Mouse (Mus musculus) olfactory bulb, adult 2 months (tissue): ENCODE results near the gene Sept4.

Experiments
- CTCF ChIP-seq: fragments of 200-500 bp; IDR thresholded peaks from 2 replicates; pipeline ENCODE4 v1.5.1; 2012; ENCODE audit warnings: low read depth, mild to moderate bottlenecking, low read length, moderate library complexity; ENCODE audit not compliant: insufficient read depth
- POLR2A ChIP-seq: fragments of 200-500 bp; IDR thresholded peaks from 2 replicates; pipeline ENCODE4 v1.6.1; 2012; ENCODE audit warnings: mild to moderate bottlenecking, low read depth, low read length, moderate library complexity; ENCODE audit not compliant: insufficient read depth

GRCm38 (mm10) chr11:87638793-87639192, 70.1 kb downstream of the Sept4 start:
- TF ChIP-seq CTCF (no peak), POLR2A (no peak)
